ENCODE assay signal across 8 mouse cellular contexts in the genomic region with DNA sequence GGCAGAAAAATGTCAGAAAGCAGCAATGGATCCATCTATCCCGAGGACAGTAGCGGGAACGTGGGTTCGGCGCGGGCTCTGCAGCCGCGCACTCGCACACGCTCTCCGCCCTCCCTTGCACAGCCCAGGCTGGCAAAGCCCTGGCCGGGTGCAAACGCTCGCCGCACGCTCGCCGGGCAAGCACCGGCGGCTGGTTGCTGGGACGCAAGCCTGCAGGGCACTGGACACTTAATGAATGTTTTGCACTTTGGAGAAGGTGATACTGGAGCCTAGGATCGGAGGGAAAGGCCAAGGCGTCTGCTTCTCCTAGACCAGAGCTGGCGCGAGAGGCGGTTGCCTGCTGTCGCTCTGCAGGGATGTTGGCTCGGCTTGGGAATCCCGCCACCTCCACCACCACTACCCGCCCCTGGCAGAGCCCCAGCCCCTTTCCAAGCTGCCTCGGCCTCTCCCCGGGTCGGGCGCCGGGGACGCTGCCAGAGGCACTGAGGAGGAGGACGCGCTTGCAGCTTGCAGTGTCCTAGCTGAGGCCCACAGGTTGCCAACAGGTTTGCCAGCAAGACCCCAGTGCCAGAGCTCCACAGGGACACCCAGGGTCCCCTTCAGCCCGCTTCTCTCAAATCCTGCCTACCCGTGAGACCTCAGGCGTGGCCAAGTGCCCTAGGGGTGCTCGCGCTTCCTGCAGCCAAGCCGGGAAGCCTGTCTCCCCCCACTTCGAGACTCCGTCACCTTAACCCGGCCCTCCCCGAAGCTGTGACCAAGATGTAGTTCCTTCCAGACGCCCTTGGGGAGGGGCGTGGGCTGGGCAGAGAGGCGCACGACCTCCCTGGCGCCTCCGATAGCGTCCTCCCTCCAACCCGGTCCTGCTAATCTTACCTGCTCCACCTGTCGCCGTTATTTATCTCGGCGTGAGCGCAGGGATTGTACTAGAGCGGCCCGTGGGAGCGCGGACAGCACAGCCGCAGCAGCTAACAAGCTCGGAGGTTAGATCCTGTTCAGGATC.
A peak's percentile ranks its signal among the peaks of the same experiment; 100 is the strongest.
DNase-seq lines count a peak whose midpoint lies in the region; ATAC-seq lines count a peak whose summit lies in the region.

No protein-coding gene starts in this region.

- peak; percentile 65 for ATAC-seq in liver, embryonic 16.5 days (ENCODE audit: low read depth)

- H3K9ac ChIP-seq in liver, embryonic 16.5 days (ENCODE audit: low read depth, low read length): peak overlapping the region; percentile 36

- no peaks in the 10 kb centered on the region for H3K36me3 ChIP-seq in embryonic facial prominence, embryonic 10.5 days (replicated peaks)
- H3K36me3 ChIP-seq in heart, embryonic 10.5 days: no peaks in the 10 kb centered on the region
- H3K36me3 ChIP-seq in liver, embryonic 16.5 days (ENCODE audit: control insufficient read depth, insufficient read depth): no peaks in the 10 kb centered on the region

- H3K27ac ChIP-seq in embryonic facial prominence, embryonic 10.5 days (replicated peaks): peak overlapping the region; percentile 82
- H3K27ac ChIP-seq in heart, embryonic 10.5 days: peak overlapping the region; percentile 5; the same call in 1 of the 2 replicates
- H3K27ac ChIP-seq in liver, embryonic 16.5 days (ENCODE audit: low read length): no peak overlapping the region

- DNase-seq in adrenal gland, postnatal 10 days: peak; percentile 51
- DNase-seq in adrenal gland, adult 18-20 months (ENCODE audit: low spot score in 2 of 2): no peak
- peak; percentile 78 for DNase-seq in Muller cell, postnatal 12 days (ENCODE audit: inconsistent ontology term)
- DNase-seq in embryonic facial prominence, embryonic 10.5 days (ENCODE audit: low spot score): peak; percentile 69
- peak; percentile 80 for DNase-seq in heart, embryonic 10.5 days (ENCODE audit: low spot score)
- peak; percentile 49 for DNase-seq in kidney, postnatal 10 days
- peak; percentile 55 to 72 for DNase-seq in right cerebral cortex, adult 2 months (ENCODE audit: low spot score in 2 of 2)

- peak overlapping the region; percentile 73 for H3K4me3 ChIP-seq in embryonic facial prominence, embryonic 10.5 days
- H3K4me3 ChIP-seq in heart, embryonic 10.5 days: peak overlapping the region; percentile 74
- H3K4me3 ChIP-seq in liver, embryonic 16.5 days (ENCODE audit: low read depth, low read length): peak overlapping the region; percentile 70

- under 1% methylated on average over 67 of the region's 67 CpGs for WGBS in embryonic facial prominence, embryonic 10.5 days
- under 1% methylated on average over 67 of the region's 67 CpGs for WGBS in heart, embryonic 10.5 days
- under 1% methylated on average over 66 of the region's 67 CpGs for WGBS in liver, embryonic 16.5 days (ENCODE audit: insufficient replicate concordance)

- peaks cover 85% of the 10 kb centered on the region for H3K27me3 ChIP-seq in embryonic facial prominence, embryonic 10.5 days (replicated peaks; ENCODE audit: low read depth, poor library complexity, severe bottlenecking)
- H3K27me3 ChIP-seq in heart, embryonic 10.5 days (ENCODE audit: insufficient read depth, poor library complexity, severe bottlenecking): peaks cover 76% of the 10 kb centered on the region
- H3K27me3 ChIP-seq in liver, embryonic 16.5 days (ENCODE audit: control insufficient read depth, insufficient read depth, low read depth, low read length): peaks cover 73% of the 10 kb centered on the region

- 0 out of 2 replicates have a peak, but pooled peaks cover 2% of the 10 kb centered on the region for H3K9me3 ChIP-seq in embryonic facial prominence, embryonic 10.5 days
- H3K9me3 ChIP-seq in heart, embryonic 10.5 days: no peaks in the 10 kb centered on the region
- H3K9me3 ChIP-seq in liver, embryonic 16.5 days (replicated peaks; ENCODE audit: control insufficient read depth, low read length): no peaks in the 10 kb centered on the region

- H3K4me1 ChIP-seq in embryonic facial prominence, embryonic 10.5 days: peaks cover 46% of the 10 kb centered on the region
- peaks cover 40% of the 10 kb centered on the region for H3K4me1 ChIP-seq in heart, embryonic 10.5 days
- peaks cover 32% of the 10 kb centered on the region for H3K4me1 ChIP-seq in liver, embryonic 16.5 days (ENCODE audit: control insufficient read depth, low read depth, low read length)

- H3K4me2 ChIP-seq in liver, embryonic 16.5 days (ENCODE audit: low read depth, low read length): peak overlapping the region; percentile 92

Comparison
In these comparisons a context has a peak if more than half of its experiments do, and no peak if none do; other contexts are left out.
1. DNase-seq: peak in adrenal gland, postnatal 10 days (single experiment), Muller cell, postnatal 12 days (single experiment), embryonic facial prominence, embryonic 10.5 days (single experiment), heart, embryonic 10.5 days (single experiment), kidney, postnatal 10 days (single experiment) and right cerebral cortex, adult 2 months (2 of 2); none in adrenal gland, adult 18-20 months (0 of 2).
2. Peak in every context shown above with its lines, with median percentiles within 50 percentile points of each other: H3K4me3 ChIP-seq.